Mouse (Mus musculus) megakaryocyte, embryonic 14.5 days (primary cell): ENCODE measurements around the gene Smoc1.

ENCODE experiments used
- FLI1 ChIP-seq: IDR thresholded peaks from 2 replicates; pipeline ENCODE4 v1.6.1; 2012; ENCODE audit warnings: low read length, inconsistent platforms, mixed read lengths
- GATA1 ChIP-seq: IDR thresholded peaks from 3 replicates; pipeline ENCODE4 v1.6.1; 2012; ENCODE audit warnings: mixed read lengths, low read length, inconsistent platforms, borderline replicate concordance

DNA sequence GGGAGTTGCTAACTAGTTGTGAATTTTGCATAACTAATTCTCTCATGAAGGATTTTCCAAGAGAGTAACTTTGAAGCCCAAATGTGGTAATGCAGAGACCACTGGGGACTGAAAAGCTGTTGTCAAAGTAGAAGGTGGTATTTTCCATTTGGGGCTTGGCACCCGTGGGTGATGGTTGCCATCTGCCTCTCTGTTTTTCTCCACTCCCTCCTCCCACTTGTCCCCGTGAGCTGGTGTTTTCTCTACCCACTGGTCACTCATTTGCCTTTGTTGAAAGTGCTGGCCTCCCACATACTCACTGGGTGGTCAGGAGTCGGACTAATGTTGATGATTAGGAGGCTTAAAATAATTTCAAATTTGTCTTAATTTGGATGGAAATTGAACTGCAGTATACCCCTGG lies 104.1 kb downstream of the Smoc1 start:
- no peak for TF ChIP-seq GATA1
- no peak for TF ChIP-seq FLI1
